Mouse (Mus musculus) liver, embryonic 13.5 days (tissue): ENCODE data around the gene Cdsn. TPM values are rescaled to one million over a fixed set of nuclear protein-coding genes. Genes with fewer than 3 reads are reported as not detected.

Source experiments
- ATAC-seq: fragments of 200-750 bp; cut with Nextera tagmentation; 2 replicates; pipeline ENCODE4 v1.8.0; 2017; ENCODE audit warnings: low read depth, mild to moderate bottlenecking, moderate number of reproducible peaks, moderate library complexity
- DNase-seq: peaks from one replicate; pipeline ENCODE4 v3.0.0; 2022
- H3K27ac ChIP-seq: fragments of 300-500 bp; sonication (generic); 2 replicates; pipeline ENCODE4 v1.5.1; 2015; ENCODE audit warnings: moderate library complexity, mild to moderate bottlenecking, inconsistent platforms
- H3K27me3 ChIP-seq: fragments of 300-500 bp; sonication (generic); 2 replicates; pipeline ENCODE4 v1.6.1; 2015; ENCODE audit warnings: mild to moderate bottlenecking, inconsistent platforms
- H3K36me3 ChIP-seq: fragments of 300-500 bp; sonication (generic); 2 replicates; pipeline ENCODE4 v1.6.1; 2015; ENCODE audit warnings: mild to moderate bottlenecking, inconsistent platforms
- H3K4me1 ChIP-seq: fragments of 300-500 bp; sonication (generic); replicated peaks from 2 replicates; pipeline ENCODE4 v1.6.1; 2015; ENCODE audit warnings: inconsistent platforms
- H3K4me2 ChIP-seq: fragments of 300-500 bp; sonication (generic); 2 replicates; pipeline ENCODE4 v1.6.1; 2015; ENCODE audit warnings: inconsistent platforms, mild to moderate bottlenecking, moderate library complexity
- H3K4me3 ChIP-seq: fragments of 300-500 bp; sonication (generic); replicated peaks from 2 replicates; pipeline ENCODE4 v1.5.1; 2015; ENCODE audit warnings: mild to moderate bottlenecking, inconsistent platforms
- H3K9ac ChIP-seq: fragments of 300-500 bp; sonication (generic); 2 replicates; pipeline ENCODE4 v1.6.1; 2015; ENCODE audit warnings: mild to moderate bottlenecking, inconsistent platforms
- H3K9me3 ChIP-seq: fragments of 300-500 bp; sonication (generic); replicated peaks from 2 replicates; pipeline ENCODE4 v1.6.1; 2016; ENCODE audit warnings: inconsistent platforms
- WGBS: fragments of 180-500 bp; shearing (Covaris S2); methylation state at CpG from one replicate; pipeline ENCODE4 v1.1.7; 2015; ENCODE audit not compliant: insufficient replicate concordance; 5-methylcytosine and 5-hydroxymethylcytosine counted together
- polyA plus RNA-seq: library from polyadenylated mRNA; unstranded; fragments of >200 nt; fragmentation: Nextera tagmentation; extraction: Ambion mirVana; gene quantifications from 2 replicates; pipeline ENCODE4 v1.2.1, GENCODE M21; 2015

The Cdsn gene
- polyA plus RNA-seq, 1 experiment from 2014 or later = not detected

DNA sequence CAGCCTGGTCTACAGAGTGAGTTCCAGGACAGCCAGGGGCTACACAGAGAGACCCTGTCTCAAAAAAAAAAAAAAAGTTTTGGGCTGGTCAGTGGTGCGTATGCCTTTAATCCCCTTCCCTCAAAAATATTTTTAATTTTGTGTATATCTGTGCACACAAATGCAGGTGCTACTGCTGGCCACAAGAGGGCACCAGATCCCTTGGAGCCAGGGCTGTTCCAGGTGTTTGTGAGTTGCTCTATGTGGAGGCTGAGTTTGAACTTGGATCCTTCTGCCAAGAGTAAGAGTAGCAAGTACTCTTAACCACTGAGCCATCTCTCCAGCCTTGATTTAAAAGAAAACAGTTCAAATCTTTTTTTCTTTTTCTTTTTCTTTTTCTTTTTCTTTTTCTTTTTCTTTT lies 31.0 kb downstream of the Cdsn start:
- no peak overlapping the region for H3K4me2 ChIP-seq
- no peak for DNase-seq
- ATAC-seq = no peak
- no peak overlapping the region for H3K9ac ChIP-seq
- no peaks in the 10 kb centered on the region for H3K36me3 ChIP-seq
- no peak overlapping the region for H3K4me3 ChIP-seq
- H3K27ac ChIP-seq = no peak overlapping the region
- 0 out of 2 replicates have a peak, but pooled peaks cover 3% of the 10 kb centered on the region for H3K9me3 ChIP-seq
- WGBS = 76% methylated on average over 1 of the region's 1 CpGs
- H3K27me3 ChIP-seq = 0 out of 2 replicates have a peak, but pooled peaks cover 3% of the 10 kb centered on the region
- no peaks in the 10 kb centered on the region for H3K4me1 ChIP-seq

GRCm38 (mm10) chr17:35584330-35584937 lies 32.5 kb downstream of the Cdsn start:
- Histone ChIP-seq H3K4me2 (no peak overlapping the region), H3K27me3 (0 out of 2 replicates have a peak, but pooled peaks cover 3% of the 10 kb centered on the region), H3K4me3 (no peak overlapping the region), H3K9ac (no peak overlapping the region), H3K4me1 (no peaks in the 10 kb centered on the region), H3K36me3 (no peaks in the 10 kb centered on the region), H3K9me3 (0 out of 2 replicates have a peak, but pooled peaks cover 3% of the 10 kb centered on the region), H3K27ac (no peak overlapping the region)
- WGBS = 14% methylated on average over 16 of the region's 16 CpGs
- DNase-seq (no peak), ATAC-seq (no peak)

- no peak overlapping the region for H3K4me2 ChIP-seq
- H3K27ac ChIP-seq = no peak overlapping the region
- ATAC-seq = no peak
- H3K36me3 ChIP-seq = no peaks in the 10 kb centered on the region
- no peak overlapping the region for H3K4me3 ChIP-seq
- no peaks in the 10 kb centered on the region for H3K4me1 ChIP-seq
- H3K9ac ChIP-seq = no peak overlapping the region
- 0 out of 2 replicates have a peak, but pooled peaks cover 3% of the 10 kb centered on the region for H3K27me3 ChIP-seq
- no peak for DNase-seq
- WGBS = 46% methylated on average over 1 of the region's 1 CpGs
- 0 out of 2 replicates have a peak, but pooled peaks cover 3% of the 10 kb centered on the region for H3K9me3 ChIP-seq
Measured at GRCm38 (mm10) chr17:35587291-35587690, 35.4 kb downstream of the Cdsn start.

DNA sequence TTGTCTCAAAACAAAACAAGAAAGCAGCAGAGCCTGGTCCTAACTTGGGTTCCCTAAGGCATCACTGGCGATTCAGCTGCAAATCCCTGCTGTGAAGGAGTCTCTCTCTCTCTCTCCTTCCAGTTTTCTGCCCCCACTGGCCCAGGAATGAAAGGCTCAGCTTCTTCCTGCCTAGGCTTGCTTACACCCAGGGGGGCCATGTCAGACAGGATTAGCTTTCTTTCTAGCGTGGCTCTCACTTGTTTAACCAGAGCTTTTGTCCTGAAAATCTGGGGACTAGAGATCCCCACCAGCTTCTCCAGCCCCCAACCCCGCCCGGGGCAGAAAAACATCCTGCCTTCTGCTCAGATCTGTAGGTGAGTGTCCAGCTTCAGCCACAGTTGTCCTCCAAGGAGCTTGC lies 36.5 kb downstream of the Cdsn start:
- ATAC-seq = no peak
- H3K27ac ChIP-seq = no peak overlapping the region
- H3K9ac ChIP-seq = no peak overlapping the region
- H3K4me3 ChIP-seq = no peak overlapping the region
- DNase-seq = no peak
- H3K27me3 ChIP-seq = 0 out of 2 replicates have a peak, but pooled peaks cover 3% of the 10 kb centered on the region
- no peaks in the 10 kb centered on the region for H3K9me3 ChIP-seq
- H3K4me2 ChIP-seq = no peak overlapping the region
- WGBS = 41% methylated on average over 4 of the region's 4 CpGs
- H3K4me1 ChIP-seq = no peaks in the 10 kb centered on the region
- H3K36me3 ChIP-seq = no peaks in the 10 kb centered on the region

DNA sequence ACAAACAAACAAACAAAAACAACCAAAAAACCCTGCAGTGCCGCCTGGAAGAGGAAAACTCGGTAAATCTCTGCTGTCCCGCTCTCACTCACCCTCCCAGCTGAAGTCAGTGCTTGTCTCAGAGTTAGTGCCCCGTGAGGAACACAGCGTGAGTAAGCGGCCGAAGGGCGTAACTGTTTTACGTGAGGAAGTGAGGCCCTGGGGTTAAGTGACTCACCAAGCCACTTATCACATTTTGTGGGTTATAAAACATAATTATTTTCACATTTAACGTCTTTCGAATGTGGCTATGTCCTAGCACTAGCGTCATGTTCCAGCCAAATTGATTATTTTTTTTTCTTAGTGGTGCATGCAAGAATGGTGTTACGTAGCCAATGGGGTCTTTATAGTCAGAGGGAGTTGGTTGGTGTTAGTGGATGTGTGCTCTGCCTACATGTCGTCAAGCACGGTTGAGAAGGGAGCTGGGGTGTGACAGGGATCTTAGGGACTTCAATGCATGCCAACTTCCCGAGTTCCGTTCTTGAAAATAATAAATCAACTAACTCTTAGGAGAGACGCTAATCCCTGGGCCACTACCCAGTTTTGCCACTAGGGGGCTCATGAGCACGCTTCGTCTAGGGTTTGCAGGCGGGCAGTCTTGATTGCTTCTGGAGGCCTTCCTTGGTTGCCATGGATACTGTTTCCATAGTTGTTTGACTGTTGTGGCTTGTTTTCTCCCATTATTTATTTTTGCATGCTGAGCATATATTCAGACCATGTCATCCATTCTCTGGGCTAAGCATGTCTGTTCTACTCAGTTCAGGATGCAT lies 38.7 kb downstream of the Cdsn start:
- Histone ChIP-seq H3K27ac (no peak overlapping the region), H3K4me2 (no peak overlapping the region)

DNA sequence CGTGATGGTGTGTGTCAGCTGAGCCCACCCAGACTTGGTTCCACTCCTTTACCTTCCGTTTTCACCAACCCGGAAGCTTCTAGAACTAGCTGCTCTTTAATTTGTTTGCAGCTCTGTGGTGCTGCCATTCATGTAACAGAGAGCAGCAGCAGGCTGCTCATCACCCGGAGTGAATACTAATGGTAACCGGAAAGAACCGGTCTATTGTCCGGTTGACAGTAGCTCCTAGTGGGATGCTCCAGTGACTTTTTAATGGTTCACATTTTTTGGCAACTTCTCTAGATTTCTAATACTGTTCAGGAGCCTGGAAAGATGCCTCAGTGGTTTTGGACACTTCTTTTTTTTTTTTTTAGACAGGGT lies 39.3 kb downstream of the Cdsn start:
- no peaks in the 10 kb centered on the region for H3K36me3 ChIP-seq
- no peaks in the 10 kb centered on the region for H3K4me1 ChIP-seq
- H3K9me3 ChIP-seq = no peaks in the 10 kb centered on the region
- no peak overlapping the region for H3K4me2 ChIP-seq
- H3K27ac ChIP-seq = no peak overlapping the region
- no peak overlapping the region for H3K4me3 ChIP-seq
- no peaks in the 10 kb centered on the region for H3K27me3 ChIP-seq
- WGBS = 84% methylated on average over 7 of the region's 7 CpGs
- no peak for ATAC-seq
- no peak overlapping the region for H3K9ac ChIP-seq
- DNase-seq = no peak

More for the DNA sequence above, 38.7 kb downstream of the Cdsn start:
- WGBS = 43% methylated on average over 21 of the region's 21 CpGs
- DNase-seq = peak; percentile 32
- Histone ChIP-seq H3K36me3 (no peaks in the 10 kb centered on the region), H3K4me3 (no peak overlapping the region), H3K9me3 (no peaks in the 10 kb centered on the region), H3K9ac (no peak overlapping the region), H3K4me1 (no peaks in the 10 kb centered on the region), H3K27me3 (no peaks in the 10 kb centered on the region)
- no peak for ATAC-seq

DNA sequence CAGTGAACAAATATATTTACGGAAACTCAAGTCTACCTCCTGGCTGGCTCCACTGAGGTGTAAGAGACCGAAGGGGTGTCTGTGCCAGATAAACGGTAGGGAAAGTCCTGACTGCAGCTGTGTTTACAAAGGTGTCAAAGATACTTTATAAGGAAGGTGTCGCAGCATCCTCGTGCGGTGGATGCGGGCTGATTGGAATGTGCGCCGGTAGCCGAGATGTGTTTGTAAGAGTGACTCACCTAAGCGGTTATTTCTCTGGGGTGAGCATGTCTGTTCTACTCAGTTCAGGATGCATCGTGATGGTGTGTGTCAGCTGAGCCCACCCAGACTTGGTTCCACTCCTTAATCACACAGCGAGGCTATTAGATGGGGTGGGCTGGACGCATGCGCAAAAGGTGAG lies 39.8 kb downstream of the Cdsn start:
- Histone ChIP-seq H3K36me3 (no peaks in the 10 kb centered on the region), H3K27me3 (no peaks in the 10 kb centered on the region), H3K27ac (no peak overlapping the region), H3K4me1 (no peaks in the 10 kb centered on the region), H3K9me3 (no peaks in the 10 kb centered on the region), H3K4me3 (no peak overlapping the region), H3K4me2 (no peak overlapping the region), H3K9ac (no peak overlapping the region)
- WGBS = 82% methylated on average over 15 of the region's 15 CpGs
- DNase-seq (no peak), ATAC-seq (no peak)

- ATAC-seq = no peak
Measured at GRCm38 (mm10) chr17:35592131-35592530, 40.2 kb downstream of the Cdsn start.

GRCm38 (mm10) chr17:35593786-35594185 lies 41.9 kb downstream of the Cdsn start:
- no peaks in the 10 kb centered on the region for H3K36me3 ChIP-seq
- H3K4me1 ChIP-seq = no peaks in the 10 kb centered on the region
- H3K9me3 ChIP-seq = no peaks in the 10 kb centered on the region
- DNase-seq = no peak
- H3K9ac ChIP-seq = no peak overlapping the region
- H3K27me3 ChIP-seq = no peaks in the 10 kb centered on the region
- no peak overlapping the region for H3K27ac ChIP-seq
- ATAC-seq = no peak
- 18% methylated on average over 4 of the region's 4 CpGs for WGBS
- H3K4me2 ChIP-seq = no peak overlapping the region
- no peak overlapping the region for H3K4me3 ChIP-seq

More at GRCm38 (mm10) chr17:35592131-35592530, 40.2 kb downstream of the Cdsn start:
- no peaks in the 10 kb centered on the region for H3K27me3 ChIP-seq
- no peak for DNase-seq
- no peaks in the 10 kb centered on the region for H3K9me3 ChIP-seq
- no peaks in the 10 kb centered on the region for H3K4me1 ChIP-seq
- 73% methylated on average over 9 of the region's 9 CpGs for WGBS
- H3K9ac ChIP-seq = no peak overlapping the region
- no peak overlapping the region for H3K4me3 ChIP-seq
- H3K4me2 ChIP-seq = no peak overlapping the region
- H3K27ac ChIP-seq = no peak overlapping the region
- H3K36me3 ChIP-seq = no peaks in the 10 kb centered on the region

- no peak overlapping the region for H3K4me3 ChIP-seq
- H3K4me2 ChIP-seq = no peak overlapping the region
- DNase-seq (no peak), ATAC-seq (no peak)
- H3K27me3 ChIP-seq = no peaks in the 10 kb centered on the region
- no peaks in the 10 kb centered on the region for H3K4me1 ChIP-seq
- H3K9me3 ChIP-seq = no peaks in the 10 kb centered on the region
- H3K27ac ChIP-seq = no peak overlapping the region
- 61% methylated on average over 7 of the region's 7 CpGs for WGBS
- H3K36me3 ChIP-seq = no peaks in the 10 kb centered on the region
- H3K9ac ChIP-seq = no peak overlapping the region
Measured at GRCm38 (mm10) chr17:35594456-35594855, 42.5 kb downstream of the Cdsn start.

DNA sequence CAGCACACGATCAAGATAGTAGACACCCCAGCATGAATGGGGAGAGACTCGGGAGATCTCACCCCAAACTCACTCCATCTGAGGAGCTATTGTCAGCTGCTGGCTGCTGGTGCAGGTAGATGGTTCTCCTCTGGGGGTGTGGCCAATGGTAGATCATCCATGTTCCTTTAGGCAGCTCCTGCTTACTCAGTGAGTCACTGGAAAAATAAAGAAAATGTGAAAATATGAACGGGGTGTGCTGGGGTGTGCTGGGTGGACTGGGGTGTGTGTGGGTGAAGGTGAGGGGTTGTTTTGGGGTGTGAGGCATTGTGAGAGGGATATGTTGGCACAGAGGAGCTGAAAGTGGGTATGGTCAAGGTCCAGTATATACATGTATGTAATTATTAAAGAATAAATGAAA lies 45.5 kb downstream of the Cdsn start:
- DNase-seq = no peak

More for the DNA sequence above, 45.5 kb downstream of the Cdsn start:
- Histone ChIP-seq H3K27me3 (no peaks in the 10 kb centered on the region), H3K27ac (no peak overlapping the region), H3K4me1 (no peaks in the 10 kb centered on the region), H3K9ac (no peak overlapping the region), H3K4me2 (no peak overlapping the region), H3K9me3 (no peaks in the 10 kb centered on the region), H3K36me3 (no peaks in the 10 kb centered on the region), H3K4me3 (no peak overlapping the region)
- ATAC-seq = no peak
- WGBS = 79% methylated on average over 3 of the region's 3 CpGs
